8 mouse cellular contexts compared by ENCODE assay signal in genomic region chrX:159751834-159752233, GRCm38 (mm10).
DNase-seq lines count a peak whose midpoint lies in the region; ATAC-seq and TF ChIP-seq lines count a peak whose summit lies in the region.

No protein-coding gene starts in this region.

- no peak overlapping the region for H3K9ac ChIP-seq in neural tube, embryonic 11.5 days (ENCODE audit: low read length)
- no peak overlapping the region for H3K9ac ChIP-seq in neural tube, embryonic 15.5 days (replicated peaks)
- no peak overlapping the region for H3K9ac ChIP-seq in midbrain, postnatal 0 days (replicated peaks; ENCODE audit: low read length, poor library complexity, severe bottlenecking)

- H3K4me2 ChIP-seq in neural tube, embryonic 11.5 days (ENCODE audit: low read depth), result no peak overlapping the region
- H3K4me2 ChIP-seq in neural tube, embryonic 15.5 days, result no peak overlapping the region
- no peak overlapping the region for H3K4me2 ChIP-seq in midbrain, postnatal 0 days (ENCODE audit: low read depth, low read length, poor library complexity, severe bottlenecking)

- no peak overlapping the region for H3K27ac ChIP-seq in neural tube, embryonic 11.5 days (ENCODE audit: low read depth, low read length)
- no peak overlapping the region for H3K27ac ChIP-seq in neural tube, embryonic 15.5 days (replicated peaks)
- no peak overlapping the region for H3K27ac ChIP-seq in cortical plate, adult 2 months (ENCODE audit: insufficient read depth, low read length)
- no peak overlapping the region for H3K27ac ChIP-seq in midbrain, postnatal 0 days (ENCODE audit: low read depth, low read length)

- no peak overlapping the region for H3K4me3 ChIP-seq in neural tube, embryonic 11.5 days (ENCODE audit: low read depth, low read length)
- H3K4me3 ChIP-seq in neural tube, embryonic 15.5 days (replicated peaks), result no peak overlapping the region
- no peak overlapping the region for H3K4me3 ChIP-seq in cortical plate, adult 2 months (ENCODE audit: insufficient read depth, low read length)
- no peak overlapping the region for H3K4me3 ChIP-seq in midbrain, postnatal 0 days (ENCODE audit: low read depth, low read length)

- peak; percentile 39 for TF ChIP-seq CTCF in cortical plate, adult 2 months (IDR thresholded peaks at IDR 0.05; ENCODE audit: extremely low read depth, insufficient read depth, low read length)
- peak; percentile 58 for TF ChIP-seq CTCF in midbrain, postnatal 0 days (IDR thresholded peaks at IDR 0.05)

- H3K9me3 ChIP-seq in neural tube, embryonic 11.5 days (ENCODE audit: control insufficient read depth, low read length), result no peaks in the 10 kb centered on the region
- H3K9me3 ChIP-seq in neural tube, embryonic 15.5 days (replicated peaks), result no peaks in the 10 kb centered on the region
- no peaks in the 10 kb centered on the region for H3K9me3 ChIP-seq in midbrain, postnatal 0 days (ENCODE audit: low read length)

- ATAC-seq in frontal cortex, adult (ENCODE audit: low TSS enrichment), result peak; percentile 70; the same call in 1 of the 2 replicates
- no peak for ATAC-seq in neural tube, embryonic 11.5 days (ENCODE audit: insufficient read depth, low FRiP score, low TSS enrichment)
- no peak for ATAC-seq in neural tube, embryonic 15.5 days (ENCODE audit: low FRiP score)
- ATAC-seq in midbrain, postnatal 0 days (ENCODE audit: low FRiP score), result no peak
- no peak for ATAC-seq in activated CD4-positive, CD25-positive, alpha-beta regulatory T cell, adult 4 months

- no peak for DNase-seq in frontal cortex, postnatal 25 days (ENCODE audit: low spot score in 2 of 2)
- peak; percentile 54 for DNase-seq in neural tube, embryonic 11.5 days (ENCODE audit: low spot score)
- DNase-seq in kidney, postnatal 36 days, result peak; percentile 11 to 69
- peak; percentile 19 for DNase-seq in midbrain, postnatal 0 days (ENCODE audit: low spot score)

- H3K27me3 ChIP-seq in neural tube, embryonic 11.5 days (ENCODE audit: control insufficient read depth, insufficient read depth, low read length), result no peaks in the 10 kb centered on the region
- peaks cover 3% of the 10 kb centered on the region; the same call in 1 of the 2 replicates for H3K27me3 ChIP-seq in neural tube, embryonic 15.5 days (replicated peaks)
- no peaks in the 10 kb centered on the region for H3K27me3 ChIP-seq in midbrain, postnatal 0 days (ENCODE audit: insufficient read depth, low read length)

- 77% methylated on average over 1 of the region's 1 CpGs for WGBS in neural tube, embryonic 11.5 days
- WGBS in neural tube, embryonic 15.5 days, result 72% methylated on average over 1 of the region's 1 CpGs
- WGBS in midbrain, postnatal 0 days, result 88% methylated on average over 1 of the region's 1 CpGs

- no peaks in the 10 kb centered on the region for H3K4me1 ChIP-seq in neural tube, embryonic 11.5 days (ENCODE audit: control insufficient read depth, insufficient read depth, low read length)
- H3K4me1 ChIP-seq in neural tube, embryonic 15.5 days, result no peaks in the 10 kb centered on the region
- H3K4me1 ChIP-seq in cortical plate, adult 2 months (ENCODE audit: control insufficient read depth, insufficient read depth, low read length), result peaks cover 2% of the 10 kb centered on the region; the same call in 1 of the 2 replicates
- H3K4me1 ChIP-seq in midbrain, postnatal 0 days (ENCODE audit: insufficient read depth, low read length), result no peaks in the 10 kb centered on the region

- TF ChIP-seq POLR2A in cortical plate, adult 2 months (IDR thresholded peaks at IDR 0.05; ENCODE audit: extremely low read depth, insufficient read depth, low read length), result no peak

- H3K36me3 ChIP-seq in neural tube, embryonic 11.5 days (ENCODE audit: control insufficient read depth, insufficient read depth, low read length), result no peaks in the 10 kb centered on the region
- H3K36me3 ChIP-seq in neural tube, embryonic 15.5 days, result no peaks in the 10 kb centered on the region
- H3K36me3 ChIP-seq in midbrain, postnatal 0 days (ENCODE audit: insufficient read depth, low read length), result no peaks in the 10 kb centered on the region

Comparison
In these comparisons a context has a peak if more than half of its experiments do, and no peak if none do; other contexts are left out.
1. DNase-seq: peak in neural tube, embryonic 11.5 days (single experiment), kidney, postnatal 36 days (2 of 2) and midbrain, postnatal 0 days (single experiment); none in frontal cortex, postnatal 25 days (0 of 2).